Comparison of ENCODE assay signal across 8 mouse cellular contexts in genomic region chr6:49398365-49398764, GRCm38 (mm10). TPM values are rescaled to one million over a fixed set of nuclear protein-coding genes. Genes with fewer than 3 reads are reported as not detected.
DNase-seq lines count a peak whose midpoint lies in the region; TF ChIP-seq lines count a peak whose summit lies in the region.
"Had no signal": no experiment of that assay in that cellular context is flagged by ENCODE, and none has a peak within 500 bp of the region (broad histone marks: within the 10 kb centered on the region; RNA-seq: fewer than 3 reads in every experiment).

No protein-coding gene starts in this region.

- no peak overlapping the region for H3K9ac ChIP-seq in ES-E14 (ENCODE audit: insufficient read depth, low read depth, low read length, poor library complexity, severe bottlenecking)

- H3K4me1 ChIP-seq in ES-E14 (ENCODE audit: control insufficient read depth in 2 of 2, insufficient read depth in 2 of 2, low read length in 2 of 2, poor library complexity in 1 of 2), result no peaks in the 10 kb centered on the region

- H3K9me3 ChIP-seq in ES-E14 (ENCODE audit: control insufficient read depth, insufficient read depth, low read depth, low read length), result no peaks in the 10 kb centered on the region

- in situ Hi-C loops in ES-E14 (cut with MboI; ENCODE audit: low sequenced_read_pairs in 2 of 2, unreplicated experiment in 2 of 2), result no loop called here

- no peak overlapping the region for H3K27ac ChIP-seq in left cerebral cortex, adult 2 months
- H3K27ac ChIP-seq in ES-E14 (ENCODE audit: insufficient read depth, low read depth, low read length, poor library complexity, severe bottlenecking), result no peak overlapping the region

- peak; percentile 71 for TF ChIP-seq CTCF in left cerebral cortex, adult 2 months (IDR thresholded peaks at IDR 0.05)

- H3K4me3 ChIP-seq in left cerebral cortex, adult 2 months, result no peak overlapping the region
- H3K4me3 ChIP-seq in ES-E14 (ENCODE audit: insufficient read depth in 1 of 2, low read depth in 1 of 2, low read length in 2 of 2, poor library complexity in 1 of 2, severe bottlenecking in 1 of 2), result no peak overlapping the region
- H3K4me3 ChIP-seq: erythroblast, embryonic 14.5 days had no signal

- H3K36me3 ChIP-seq in ES-E14 (ENCODE audit: control insufficient read depth, insufficient read depth, low read length, poor library complexity, severe bottlenecking), result no peaks in the 10 kb centered on the region

- DNase-seq in left cerebral cortex, adult 2 months (ENCODE audit: extremely low spot score in 1 of 2, low spot score in 2 of 2), result no peak
- no peak for DNase-seq in left cerebral cortex, adult 9 months (ENCODE audit: low spot score in 2 of 2)
- DNase-seq in ES-E14 (ENCODE audit: low read depth, low spot score), result no peak
- peak; percentile 37 for DNase-seq in brain, adult 2 months (ENCODE audit: low read depth, low spot score)
- peak; percentile 44 for DNase-seq in mesoderm, embryonic 11.5 days (ENCODE audit: low read depth, low spot score)
- no peak for DNase-seq in adrenal gland, postnatal 36 days
- DNase-seq in spleen, postnatal 36 days (ENCODE audit: low spot score in 2 of 2), result no peak

- intact Hi-C loops in left cerebral cortex, adult 2 months (cut with DNase I), result loop anchor here (1.0 to 5.0 kb wide), 4 partner anchors 129 to 392 kb away; no protein-coding TSS in a partner anchor

TF ChIP-seq in ES-E14, 5 proteins besides CTCF, POLR2A, EP300 and RAD21:
- TF ChIP-seq ZC3H11A (IDR thresholded peaks at IDR 0.05; ENCODE audit: borderline replicate concordance, low read depth, low read length) (0 out of 2 replicates have a peak, but pooled peaks have one; percentile 21), ZNF384 (IDR thresholded peaks at IDR 0.05; ENCODE audit: low read depth, low read length) (0 out of 2 replicates have a peak, but pooled peaks have one; percentile 29), HCFC1 (IDR thresholded peaks at IDR 0.05; ENCODE audit: borderline replicate concordance, insufficient read depth, low read length) (no peak), MAFK (IDR thresholded peaks at IDR 0.05; ENCODE audit: insufficient read depth, low read depth, low read length) (no peak)
TF ChIP-seq in ES-E14: peak in this region for 2.

RNA-seq across cellular contexts. Expression of gene Stk31, which starts 3.0 kb away (rescaled TPM):
- total RNA-seq in left cerebral cortex, adult 2 months (2021), result 1 to 10 TPM; 1.5 to 1.7 TPM
- 3.9 and 10.5 TPM in 2 replicates for total RNA-seq in ES-E14 (2012; rRNA removed)
- under 1 TPM; 0.20 to 0.30 TPM for total RNA-seq in adrenal gland, postnatal 36 days (2021)

RNA-seq across cellular contexts. Expression of gene Fam221a, which starts 30.8 kb away (rescaled TPM):
- 1 to 10 TPM; 1.2 to 1.4 TPM for total RNA-seq in left cerebral cortex, adult 2 months (2021)
- total RNA-seq in ES-E14 (2012; rRNA removed), result 3.8 and 4.9 TPM in 2 replicates
- 1 to 10 TPM; 1.9 to 2.5 TPM for total RNA-seq in adrenal gland, postnatal 36 days (2021)

Comparison
In these comparisons a context has a peak if more than half of its experiments do, and no peak if none do; other contexts are left out.
1. DNase-seq: peak in brain, adult 2 months (single experiment) and mesoderm, embryonic 11.5 days (single experiment); none in left cerebral cortex, adult 2 months (0 of 2), left cerebral cortex, adult 9 months (0 of 2), ES-E14 (single experiment), adrenal gland, postnatal 36 days (0 of 2) and spleen, postnatal 36 days (0 of 2).